Mouse (Mus musculus) myocyte (in vitro differentiated cells): ENCODE results near the gene Plekha5.

ENCODE experiments used
- E2F4 ChIP-seq: IDR thresholded peaks from one replicate; pipeline ENCODE4 v1.6.1; 2011; ENCODE audit warnings: mild to moderate bottlenecking, control low read depth, moderate library complexity; ENCODE audit not compliant: insufficient read depth
- MAX ChIP-seq: IDR thresholded peaks from one replicate; pipeline ENCODE4 v1.6.1; 2011; ENCODE audit warnings: low read depth, mild to moderate bottlenecking, control low read depth
- POLR2A ChIP-seq: IDR thresholded peaks from one replicate; pipeline ENCODE4 v1.6.1; 2011; ENCODE audit warnings: low read depth, mild to moderate bottlenecking, control low read depth, moderate library complexity; ENCODE audit not compliant: insufficient read length
- POLR2AphosphoS2 ChIP-seq: IDR thresholded peaks from one replicate; pipeline ENCODE4 v1.6.1; 2011; ENCODE audit warnings: low read depth, control low read depth; ENCODE audit not compliant: insufficient read length

- TF ChIP-seq E2F4: no peak
- no peak for TF ChIP-seq POLR2A
- TF ChIP-seq MAX: no peak
- TF ChIP-seq POLR2AphosphoS2: no peak
Measured at GRCm38 (mm10) chr6:140577822-140578170, 153.9 kb downstream of the Plekha5 start.
